Mouse (Mus musculus) ES-E14 (cell line): ENCODE measurements around the gene Dld. TPM values are rescaled to one million over a fixed set of nuclear protein-coding genes. Genes with fewer than 3 reads are reported as not detected.

ENCODE experiments used
- DNase-seq: peaks from one replicate; pipeline ENCODE4 v3.0.0-alpha.2; 2013; ENCODE audit warnings: low read depth, low spot score
- H3K27ac ChIP-seq: 2 replicates; pipeline ENCODE4 v1.5.1; 2012; ENCODE audit warnings: low read depth, mild to moderate bottlenecking, low read length, moderate library complexity, mixed read lengths; ENCODE audit not compliant: poor library complexity, insufficient read depth, severe bottlenecking
- H3K36me3 ChIP-seq: 2 replicates; pipeline ENCODE4 v1.6.1; 2012; ENCODE audit warnings: mild to moderate bottlenecking, low read length, moderate library complexity, mixed read lengths; ENCODE audit not compliant: control insufficient read depth, poor library complexity, insufficient read depth, severe bottlenecking
- H3K4me1 ChIP-seq, 2 experiments: fragments of 150-350 bp in 1 of 2; sonication (generic) in 1 of 2; 2 replicates each; pipeline ENCODE4 v1.6.1; 2012; ENCODE audit warnings: low read length in 2 of 2, mild to moderate bottlenecking in 1 of 2, mixed read lengths in 1 of 2; ENCODE audit not compliant: control insufficient read depth in 2 of 2, insufficient read depth in 2 of 2, poor library complexity in 1 of 2
- H3K4me3 ChIP-seq, 2 experiments: fragments of 150-350 bp in 1 of 2; sonication (generic) in 1 of 2; 2 replicates each; pipeline ENCODE4 v1.5.1; 2012; ENCODE audit warnings: low read length in 2 of 2, low read depth in 1 of 2, mild to moderate bottlenecking in 1 of 2, mixed read lengths in 1 of 2; ENCODE audit not compliant: insufficient read depth in 1 of 2, poor library complexity in 1 of 2, severe bottlenecking in 1 of 2
- H3K9ac ChIP-seq: 2 replicates; pipeline ENCODE4 v1.6.1; 2012; ENCODE audit warnings: low read depth, mild to moderate bottlenecking, low read length, mixed read lengths; ENCODE audit not compliant: poor library complexity, insufficient read depth, severe bottlenecking
- H3K9me3 ChIP-seq: fragments of 150-350 bp; sonication (generic); 2 replicates; pipeline ENCODE4 v1.6.1; 2012; ENCODE audit warnings: low read depth, mild to moderate bottlenecking, low read length; ENCODE audit not compliant: control insufficient read depth, insufficient read depth
- CHD2 ChIP-seq: IDR thresholded peaks from 2 replicates; pipeline ENCODE4 v1.6.1; 2014; ENCODE audit warnings: mild to moderate bottlenecking, low read depth, low read length, inconsistent platforms
- HCFC1 ChIP-seq: IDR thresholded peaks from 2 replicates; pipeline ENCODE4 v1.6.1; 2012; ENCODE audit warnings: low read length, inconsistent platforms, borderline replicate concordance; ENCODE audit not compliant: insufficient read depth
- MAFK ChIP-seq: IDR thresholded peaks from 2 replicates; pipeline ENCODE4 v1.6.1; 2014; ENCODE audit warnings: mild to moderate bottlenecking, low read depth, low read length, inconsistent platforms; ENCODE audit not compliant: insufficient read depth
- ZC3H11A ChIP-seq: IDR thresholded peaks from 2 replicates; pipeline ENCODE4 v1.6.1; 2012; ENCODE audit warnings: low read depth, mild to moderate bottlenecking, inconsistent platforms, low read length, borderline replicate concordance
- ZNF384 ChIP-seq: IDR thresholded peaks from 2 replicates; pipeline ENCODE4 v1.6.1; 2012; ENCODE audit warnings: low read depth, low read length, inconsistent platforms
- in situ Hi-C, 2 experiments: fragments of 600-800 bp; cut with MboI; formaldehyde crosslinking; loops; one replicate each; pipeline ENCODE4 v1.15.1; 2025; ENCODE audit warnings: low sequenced_read_pairs in 2 of 2, inconsistent platforms in 1 of 2; ENCODE audit not compliant: unreplicated experiment in 2 of 2
- total RNA-seq: library from RNA; depleted of rRNA; stranded (reverse); fragments of 300-350 nt; gene quantifications from 2 replicates; pipeline ENCODE4 v1.2.3, GENCODE M21; 2012

The Dld gene
- total RNA-seq, 1 experiment: 62.8 TPM

DNA sequence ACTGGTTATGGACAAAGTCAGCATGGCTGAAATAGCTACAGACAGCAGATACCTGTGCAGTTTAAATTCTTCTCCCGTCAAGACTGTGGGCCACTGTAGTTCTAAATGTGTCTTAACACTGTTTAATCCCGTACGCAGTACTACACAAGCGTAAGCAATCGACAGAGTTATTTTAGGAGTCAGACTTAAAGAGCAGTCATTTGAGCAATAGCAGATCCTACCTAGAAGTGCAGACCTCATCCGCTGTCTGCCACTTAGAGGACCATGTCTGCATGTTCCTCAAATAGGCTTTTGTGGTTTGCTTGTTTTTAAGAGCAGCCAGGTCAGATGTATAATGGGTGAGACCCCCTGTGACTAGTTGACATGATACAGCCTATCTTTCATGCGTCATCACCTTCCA, 36.9 kb downstream of the Dld start:
- Histone ChIP-seq H3K4me3 (no peak overlapping the region), H3K36me3 (peaks cover 22% of the 10 kb centered on the region)
- no peak for TF ChIP-seq ZC3H11A

DNA sequence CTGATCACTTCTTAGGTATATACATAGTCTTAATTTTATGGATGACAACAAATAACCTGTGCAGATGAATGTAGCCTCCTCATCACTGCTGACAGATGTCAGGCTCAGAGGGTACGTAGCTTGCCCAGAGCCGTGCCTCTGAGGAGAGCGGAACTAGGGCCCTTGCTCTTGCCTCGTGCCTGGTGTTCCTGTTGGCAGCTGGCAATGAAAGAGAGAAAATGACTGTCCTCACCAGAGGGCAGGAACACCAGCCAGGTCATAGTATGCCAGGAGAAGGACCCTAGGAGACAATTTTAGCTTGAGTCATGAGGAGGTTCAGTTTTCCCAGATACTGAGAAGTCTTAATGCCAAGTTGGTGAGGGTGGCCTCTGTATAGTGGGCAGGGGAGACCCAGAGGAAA, 38.1 kb downstream of the Dld start:
- H3K9ac ChIP-seq: no peak overlapping the region
- H3K27ac ChIP-seq: no peak overlapping the region
- no peaks in the 10 kb centered on the region for H3K9me3 ChIP-seq
- peaks cover 22% of the 10 kb centered on the region; the same call in 1 of the 2 replicates for H3K36me3 ChIP-seq
- no peak for DNase-seq
- H3K4me3 ChIP-seq: no peak overlapping the region
- in situ Hi-C loops: no loop called here
- no peaks in the 10 kb centered on the region for H3K4me1 ChIP-seq
- no peak for TF ChIP-seq MAFK
- no peak for TF ChIP-seq HCFC1
- no peak for TF ChIP-seq CHD2
- no peak for TF ChIP-seq ZNF384

More for the DNA sequence above, 36.9 kb downstream of the Dld start:
- Histone ChIP-seq H3K9ac (no peak overlapping the region), H3K4me1 (no peaks in the 10 kb centered on the region), H3K9me3 (no peaks in the 10 kb centered on the region), H3K27ac (no peak overlapping the region)
- no peak for DNase-seq
- in situ Hi-C loops: no loop called here

DNA sequence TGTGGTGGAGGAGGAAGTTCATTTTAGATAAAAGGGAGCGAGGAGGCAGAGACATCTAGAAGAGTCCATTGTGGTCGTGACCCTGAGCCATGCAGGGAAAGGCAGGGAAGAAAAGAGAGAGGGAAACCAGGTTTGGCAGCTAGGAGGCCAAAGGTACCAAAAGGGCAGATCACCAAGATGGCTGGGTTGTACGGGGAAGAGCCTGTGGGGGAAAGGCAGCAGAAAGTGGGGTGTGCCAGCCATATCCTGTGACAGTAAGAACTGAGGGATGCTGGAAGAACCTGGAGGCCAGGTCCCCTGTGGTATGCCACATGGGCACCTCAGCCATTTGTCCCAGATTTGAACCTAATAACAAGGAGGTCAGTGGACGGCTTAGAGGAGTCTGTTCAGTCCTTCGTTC, 39.0 kb downstream of the Dld start:
- TF ChIP-seq ZC3H11A: no peak
- no peaks in the 10 kb centered on the region for H3K4me1 ChIP-seq
- H3K9ac ChIP-seq: no peak overlapping the region
- no peaks in the 10 kb centered on the region for H3K9me3 ChIP-seq
- H3K4me3 ChIP-seq: no peak overlapping the region
- peaks cover 24% of the 10 kb centered on the region; the same call in 1 of the 2 replicates for H3K36me3 ChIP-seq
- no peak overlapping the region for H3K27ac ChIP-seq
- in situ Hi-C loops: no loop called here
- no peak for DNase-seq

DNA sequence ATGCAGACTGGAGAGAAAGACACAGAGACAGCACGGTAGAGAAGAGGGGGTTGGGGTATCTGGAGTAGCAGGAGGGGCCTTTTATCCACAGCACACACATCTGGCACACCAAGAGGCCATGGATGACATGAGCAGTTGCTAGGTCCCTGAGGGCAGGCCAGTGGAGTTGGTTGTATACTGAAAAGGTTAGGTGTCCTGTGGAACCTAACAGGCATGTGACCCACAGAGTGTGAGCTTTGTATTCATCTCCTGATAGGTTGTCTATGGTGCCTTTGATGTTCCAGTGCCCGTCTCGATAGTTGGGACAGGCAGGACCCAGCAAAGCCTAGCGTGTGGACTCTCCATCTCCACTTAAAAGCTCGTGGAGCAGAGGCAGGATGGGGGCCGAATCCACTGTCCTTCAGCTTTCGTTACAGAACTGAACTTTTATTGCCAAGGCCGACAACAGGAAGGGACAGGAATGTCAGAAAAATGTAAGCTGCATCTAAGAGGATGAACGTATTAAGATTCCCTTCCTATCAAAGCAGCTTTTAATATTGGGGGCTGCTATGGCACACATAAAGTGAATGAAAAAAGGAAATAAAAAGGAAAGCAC, 39.5 kb downstream of the Dld start:
- H3K36me3 ChIP-seq: peaks cover 28% of the 10 kb centered on the region; the same call in 1 of the 2 replicates
- in situ Hi-C loops: no loop called here
- H3K9me3 ChIP-seq: no peaks in the 10 kb centered on the region
- no peak for DNase-seq
- no peak overlapping the region for H3K9ac ChIP-seq
- no peaks in the 10 kb centered on the region for H3K4me1 ChIP-seq
- TF ChIP-seq ZC3H11A: no peak
- no peak for TF ChIP-seq MAFK
- TF ChIP-seq HCFC1: no peak
- no peak for TF ChIP-seq CHD2
- H3K27ac ChIP-seq: no peak overlapping the region
- H3K4me3 ChIP-seq: no peak overlapping the region

DNA sequence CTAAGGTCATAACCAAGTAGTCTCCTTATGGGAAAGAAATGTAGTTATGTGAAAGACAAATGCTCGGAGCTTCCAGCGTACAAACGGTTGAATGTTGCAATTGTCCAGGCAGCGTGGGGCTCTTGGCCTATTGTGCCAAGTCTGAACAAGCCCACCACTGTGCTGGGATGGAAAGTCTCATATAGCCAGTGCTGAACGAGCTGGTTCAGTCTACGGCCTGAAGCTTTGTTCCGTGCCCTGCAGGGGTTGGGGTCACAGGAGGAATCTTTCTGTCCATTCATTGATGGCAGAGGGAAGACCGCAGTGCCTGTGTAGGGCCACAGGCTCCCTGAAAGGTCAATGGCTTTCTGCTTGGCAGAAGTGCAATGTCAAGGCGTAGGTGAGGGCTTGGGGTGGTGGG, 40.6 kb downstream of the Dld start:
- in situ Hi-C loops: no loop called here
- H3K4me3 ChIP-seq: no peak overlapping the region
- H3K36me3 ChIP-seq: peaks cover 31% of the 10 kb centered on the region; the same call in 1 of the 2 replicates
- H3K9me3 ChIP-seq: no peaks in the 10 kb centered on the region
- TF ChIP-seq MAFK (no peak), CHD2 (no peak), ZNF384 (no peak), HCFC1 (no peak), ZC3H11A (no peak)
- H3K4me1 ChIP-seq: no peaks in the 10 kb centered on the region
- no peak overlapping the region for H3K9ac ChIP-seq
- no peak overlapping the region for H3K27ac ChIP-seq
- DNase-seq: no peak
